Mouse (Mus musculus) gastrocnemius, postnatal 10 days (tissue): ENCODE results near the gene Csf2rb2. TPM values are rescaled to one million over a fixed set of nuclear protein-coding genes. Genes with fewer than 3 reads are reported as not detected.
"Not testable (repeated sequence)": the region's sequence is repeated elsewhere in the genome, so short reads cannot be mapped to it uniquely, and the experiment has no call there.

Experiments
- DNase-seq: peaks from one replicate; pipeline ENCODE4 v3.0.0; 2021; ENCODE audit warnings: mixed read lengths
- total RNA-seq, 2 experiments: library from RNA; stranded (reverse); gene quantifications; 2 replicates each; pipeline ENCODE4 v1.2.3; 2021

Gene Csf2rb2
- total RNA-seq, 2 experiments from 2014 or later = 2.3 to 2.4 TPM

GRCm38 (mm10) chr15:78318338-78319171, 13.0 kb upstream of the Csf2rb2 start:
- DNase-seq = not testable (repeated sequence)

- not testable (repeated sequence) for DNase-seq
Measured at GRCm38 (mm10) chr15:78313659-78314058, 8.1 kb upstream of the Csf2rb2 start.

GRCm38 (mm10) chr15:78312421-78313233, 7.1 kb upstream of the Csf2rb2 start:
- not testable (repeated sequence) for DNase-seq

GRCm38 (mm10) chr15:78310971-78311370, 5.5 kb upstream of the Csf2rb2 start:
- no peak for DNase-seq

- no peak for DNase-seq
Measured at GRCm38 (mm10) chr15:78309865-78310264, 4.3 kb upstream of the Csf2rb2 start.

GRCm38 (mm10) chr15:78303665-78304233, 1.8 kb downstream of the Csf2rb2 start:
- no peak for DNase-seq

- no peak for DNase-seq
Measured at GRCm38 (mm10) chr15:78302718-78303117, 2.8 kb downstream of the Csf2rb2 start.

- no peak for DNase-seq
Measured at GRCm38 (mm10) chr15:78300773-78301172, 4.7 kb downstream of the Csf2rb2 start.

- no peak for DNase-seq
Measured at GRCm38 (mm10) chr15:78299641-78300040, 5.9 kb downstream of the Csf2rb2 start.

- DNase-seq = no peak
Measured at GRCm38 (mm10) chr15:78298558-78298957, 7.0 kb downstream of the Csf2rb2 start.

- no peak for DNase-seq
Measured at GRCm38 (mm10) chr15:78293716-78294115, 11.8 kb downstream of the Csf2rb2 start.

GRCm38 (mm10) chr15:78293228-78293627, 12.3 kb downstream of the Csf2rb2 start:
- DNase-seq = not testable (repeated sequence)

- DNase-seq = not testable (repeated sequence)
Measured at GRCm38 (mm10) chr15:78289775-78290174, 15.7 kb downstream of the Csf2rb2 start.

GRCm38 (mm10) chr15:78287941-78288340, 17.6 kb downstream of the Csf2rb2 start:
- no peak for DNase-seq

GRCm38 (mm10) chr15:78278308-78278707, 27.2 kb downstream of the Csf2rb2 start:
- no peak for DNase-seq

- DNase-seq = no peak
Measured at GRCm38 (mm10) chr15:78271208-78271607, 34.3 kb downstream of the Csf2rb2 start.

GRCm38 (mm10) chr15:78267865-78268264, 37.7 kb downstream of the Csf2rb2 start:
- DNase-seq = no peak

- no peak for DNase-seq
Measured at GRCm38 (mm10) chr15:78267441-78267840, 38.1 kb downstream of the Csf2rb2 start.

GRCm38 (mm10) chr15:78263286-78263685, 42.2 kb downstream of the Csf2rb2 start:
- no peak for DNase-seq

GRCm38 (mm10) chr15:78260668-78261333, 44.7 kb downstream of the Csf2rb2 start:
- no peak for DNase-seq

GRCm38 (mm10) chr15:78258246-78258865, 47.2 kb downstream of the Csf2rb2 start:
- DNase-seq = no peak
